Mouse (Mus musculus): ENCODE measurements around the gene Gm9945. TPM values are rescaled to one million over a fixed set of nuclear protein-coding genes. Genes with fewer than 3 reads are reported as not detected.

Gene Gm9945
- total and polyA plus RNA-seq, 3 experiments: not detected

DNA sequence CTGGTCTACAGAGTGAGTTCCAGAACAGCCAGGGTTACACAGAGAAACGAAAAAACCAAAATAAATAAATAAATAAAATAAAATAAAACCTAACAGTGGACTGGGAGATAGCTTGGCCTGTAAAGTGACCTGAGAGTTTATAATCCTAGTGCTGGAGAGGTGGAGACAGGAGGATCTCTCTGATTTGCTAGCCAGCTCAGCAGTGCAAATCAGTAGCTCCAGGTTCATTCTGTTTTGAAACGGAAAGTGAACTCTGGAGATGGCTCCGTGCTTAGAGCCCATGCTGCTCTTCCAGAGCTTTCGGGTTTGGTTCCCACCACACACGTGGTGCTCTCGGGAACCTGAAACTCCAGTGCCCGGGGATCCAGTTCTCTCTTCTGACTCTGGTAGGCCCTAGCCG, 32.0 kb upstream of the Gm9945 start:
- H3K27me3 ChIP-seq (ENCODE audit: control insufficient read depth, insufficient read depth, low read length): no peaks in the 10 kb centered on the region
- H3K36me3 ChIP-seq (ENCODE audit: control insufficient read depth, insufficient read depth, low read length): no peaks in the 10 kb centered on the region
- TF ChIP-seq CTCF (IDR thresholded peaks at IDR 0.05) (no peak), POLR2A (IDR thresholded peaks at IDR 0.05; ENCODE audit: insufficient read depth, low read depth, low read length) (no peak), EP300 (IDR thresholded peaks at IDR 0.05; ENCODE audit: insufficient read depth, low read depth, low read length) (no peak)
- 88% methylated on average over 8 of the region's 8 CpGs for WGBS
- no peak for DNase-seq
- H3K79me2 ChIP-seq (replicated peaks; ENCODE audit: control insufficient read depth, insufficient read depth, low read length): no peaks in the 10 kb centered on the region
- H3K4me3 ChIP-seq: no peak overlapping the region
- peaks cover 4% of the 10 kb centered on the region; the same call in 1 of the 2 replicates for H3K4me1 ChIP-seq (ENCODE audit: control insufficient read depth, insufficient read depth, low read length)
- no peak overlapping the region; the same call in 1 of the 2 replicates for H3K27ac ChIP-seq
- intact Hi-C loops (cut with DNase I): no loop called here
- H3K9ac ChIP-seq (ENCODE audit: low read depth, low read length): no peak overlapping the region

DNA sequence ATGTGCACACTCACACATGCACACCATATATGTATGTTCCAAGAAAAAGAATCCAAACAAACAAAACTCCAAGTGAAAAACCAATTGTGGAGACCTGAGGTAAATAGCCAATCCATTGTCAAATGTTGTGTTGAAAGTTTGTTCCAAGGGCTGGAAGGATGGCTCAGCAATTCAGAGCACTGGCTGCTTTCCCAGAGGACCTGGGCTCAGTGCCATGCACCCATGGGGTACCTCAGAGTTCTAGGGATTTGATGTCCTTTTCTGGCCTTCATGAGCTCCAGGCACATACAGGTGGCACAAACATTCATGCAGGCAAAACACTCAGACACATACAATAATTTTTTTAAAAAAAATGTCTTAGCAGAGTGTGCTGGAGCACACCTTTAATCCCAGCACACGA, 31.4 kb upstream of the Gm9945 start:
- intact Hi-C loops (cut with DNase I): no loop called here
- no peak overlapping the region; the same call in 1 of the 2 replicates for H3K27ac ChIP-seq

DNA sequence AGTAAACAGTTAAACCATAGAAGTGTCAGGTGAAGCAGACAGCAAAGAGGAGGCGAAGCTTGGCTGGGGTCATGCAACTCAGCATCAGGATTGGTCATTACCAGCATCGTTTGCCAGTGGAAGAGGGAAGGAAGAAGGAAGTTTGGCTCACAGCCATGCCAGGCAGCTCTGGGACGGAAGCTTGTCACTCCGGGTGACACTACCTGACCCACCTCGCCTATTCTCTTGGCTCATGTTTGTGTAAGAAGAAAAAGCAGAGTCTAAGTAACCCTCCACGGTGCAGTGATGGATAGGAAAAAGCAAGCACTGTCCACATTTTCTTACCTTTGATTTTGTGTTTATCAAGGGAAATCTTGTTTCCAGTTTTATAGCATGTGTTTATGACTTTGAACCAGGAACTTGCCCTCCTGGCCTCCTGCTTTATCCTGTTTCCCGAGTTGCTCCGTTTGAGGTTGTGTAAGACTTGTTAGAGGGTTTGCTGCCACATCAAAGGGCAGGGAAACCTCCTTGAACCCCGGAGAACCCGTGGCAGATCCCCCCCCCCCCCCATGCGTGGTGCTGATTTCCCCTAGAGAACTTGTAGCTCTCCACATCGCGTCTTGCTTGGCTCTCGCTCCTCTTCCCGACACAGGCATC, 29.8 kb upstream of the Gm9945 start:
- Histone ChIP-seq H3K36me3 (ENCODE audit: control insufficient read depth, insufficient read depth, low read length) (no peaks in the 10 kb centered on the region), H3K9ac (ENCODE audit: low read depth, low read length) (no peak overlapping the region), H3K27me3 (ENCODE audit: control insufficient read depth, insufficient read depth, low read length) (no peaks in the 10 kb centered on the region), H3K79me2 (replicated peaks; ENCODE audit: control insufficient read depth, insufficient read depth, low read length) (no peaks in the 10 kb centered on the region), H3K4me1 (ENCODE audit: control insufficient read depth, insufficient read depth, low read length) (peaks cover 4% of the 10 kb centered on the region; the same call in 1 of the 2 replicates), H3K27ac (no peak overlapping the region), H3K4me3 (no peak overlapping the region)
- WGBS: 18% methylated on average over 15 of the region's 15 CpGs
- DNase-seq: no peak
- intact Hi-C loops (cut with DNase I): no loop called here
- TF ChIP-seq POLR2A (IDR thresholded peaks at IDR 0.05; ENCODE audit: insufficient read depth, low read depth, low read length): no peak
- no peak for TF ChIP-seq EP300 (IDR thresholded peaks at IDR 0.05; ENCODE audit: insufficient read depth, low read depth, low read length)
- TF ChIP-seq CTCF (IDR thresholded peaks at IDR 0.05): no peak

More for the DNA sequence above, 31.4 kb upstream of the Gm9945 start:
- Histone ChIP-seq H3K36me3 (ENCODE audit: control insufficient read depth, insufficient read depth, low read length) (no peaks in the 10 kb centered on the region), H3K4me3 (no peak overlapping the region), H3K4me1 (ENCODE audit: control insufficient read depth, insufficient read depth, low read length) (peaks cover 4% of the 10 kb centered on the region; the same call in 1 of the 2 replicates), H3K27me3 (ENCODE audit: control insufficient read depth, insufficient read depth, low read length) (no peaks in the 10 kb centered on the region), H3K79me2 (replicated peaks; ENCODE audit: control insufficient read depth, insufficient read depth, low read length) (no peaks in the 10 kb centered on the region), H3K9ac (ENCODE audit: low read depth, low read length) (no peak overlapping the region)
- DNase-seq: peak; percentile 77 to 78
- no peak for TF ChIP-seq CTCF (IDR thresholded peaks at IDR 0.05)
- no peak for TF ChIP-seq POLR2A (IDR thresholded peaks at IDR 0.05; ENCODE audit: insufficient read depth, low read depth, low read length)
- TF ChIP-seq EP300 (IDR thresholded peaks at IDR 0.05; ENCODE audit: insufficient read depth, low read depth, low read length): no peak
- WGBS: 82% methylated on average over 1 of the region's 1 CpGs

DNA sequence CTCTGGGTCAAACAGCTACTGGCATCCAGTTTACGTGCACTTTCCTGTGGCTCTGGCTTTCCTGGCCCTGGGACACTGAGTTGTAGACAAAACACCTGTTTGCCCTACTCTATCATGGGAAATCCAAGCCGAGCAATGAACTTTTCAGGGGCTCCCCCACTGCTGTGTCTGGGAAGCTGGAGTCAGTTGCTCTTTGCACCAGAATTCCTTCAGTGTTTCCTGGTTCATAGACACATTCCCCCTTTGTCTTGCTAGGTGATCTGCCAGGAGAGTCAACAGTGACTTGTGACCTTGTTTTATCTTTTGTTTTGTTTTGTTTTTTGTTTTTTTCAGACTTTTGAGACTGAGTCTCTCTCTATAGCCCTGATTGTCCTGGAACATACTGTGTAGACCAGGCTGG, 28.6 kb upstream of the Gm9945 start:
- H3K36me3 ChIP-seq (ENCODE audit: control insufficient read depth, insufficient read depth, low read length): no peaks in the 10 kb centered on the region
- peaks cover 4% of the 10 kb centered on the region; the same call in 1 of the 2 replicates for H3K4me1 ChIP-seq (ENCODE audit: control insufficient read depth, insufficient read depth, low read length)
- no peak for TF ChIP-seq EP300 (IDR thresholded peaks at IDR 0.05; ENCODE audit: insufficient read depth, low read depth, low read length)
- no peak for TF ChIP-seq POLR2A (IDR thresholded peaks at IDR 0.05; ENCODE audit: insufficient read depth, low read depth, low read length)
- TF ChIP-seq CTCF (IDR thresholded peaks at IDR 0.05): no peak
- H3K9ac ChIP-seq (ENCODE audit: low read depth, low read length): no peak overlapping the region
- no peak overlapping the region for H3K4me3 ChIP-seq
- H3K79me2 ChIP-seq (replicated peaks; ENCODE audit: control insufficient read depth, insufficient read depth, low read length): no peaks in the 10 kb centered on the region
- H3K27me3 ChIP-seq (ENCODE audit: control insufficient read depth, insufficient read depth, low read length): no peaks in the 10 kb centered on the region
- intact Hi-C loops (cut with DNase I): no loop called here
- H3K27ac ChIP-seq: no peak overlapping the region
- WGBS: 59% methylated on average over 2 of the region's 2 CpGs
- DNase-seq: no peak

DNA sequence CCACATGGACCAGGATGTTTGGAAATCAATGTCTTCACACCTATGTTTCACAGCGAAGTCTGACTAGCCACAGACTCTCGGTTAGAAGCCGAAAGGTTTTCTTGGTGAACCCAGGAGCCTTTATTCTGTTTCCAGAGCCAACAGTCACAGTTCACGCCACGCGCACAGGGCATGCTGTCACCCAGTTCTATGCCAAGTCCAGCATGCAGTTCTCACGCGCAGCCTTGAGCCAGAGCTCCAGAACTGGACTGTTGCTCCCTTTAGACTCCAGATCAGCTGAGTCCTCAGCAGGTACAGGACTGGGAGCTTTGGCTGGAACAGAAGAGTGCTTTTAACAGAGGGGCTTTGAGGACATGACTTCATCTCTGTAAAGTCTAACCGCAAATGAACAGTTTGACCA, 27.6 kb upstream of the Gm9945 start:
- Histone ChIP-seq H3K4me3 (no peak overlapping the region), H3K27ac (no peak overlapping the region), H3K36me3 (ENCODE audit: control insufficient read depth, insufficient read depth, low read length) (no peaks in the 10 kb centered on the region), H3K79me2 (replicated peaks; ENCODE audit: control insufficient read depth, insufficient read depth, low read length) (no peaks in the 10 kb centered on the region), H3K27me3 (ENCODE audit: control insufficient read depth, insufficient read depth, low read length) (no peaks in the 10 kb centered on the region), H3K9ac (ENCODE audit: low read depth, low read length) (no peak overlapping the region), H3K4me1 (ENCODE audit: control insufficient read depth, insufficient read depth, low read length) (peaks cover 6% of the 10 kb centered on the region)
- intact Hi-C loops (cut with DNase I): no loop called here
- TF ChIP-seq CTCF (IDR thresholded peaks at IDR 0.05) (no peak), POLR2A (IDR thresholded peaks at IDR 0.05; ENCODE audit: insufficient read depth, low read depth, low read length) (no peak), EP300 (IDR thresholded peaks at IDR 0.05; ENCODE audit: insufficient read depth, low read depth, low read length) (no peak)
- peak in 1 of 2 experiments; percentile 30 for DNase-seq
- 91% methylated on average over 9 of the region's 9 CpGs for WGBS

DNA sequence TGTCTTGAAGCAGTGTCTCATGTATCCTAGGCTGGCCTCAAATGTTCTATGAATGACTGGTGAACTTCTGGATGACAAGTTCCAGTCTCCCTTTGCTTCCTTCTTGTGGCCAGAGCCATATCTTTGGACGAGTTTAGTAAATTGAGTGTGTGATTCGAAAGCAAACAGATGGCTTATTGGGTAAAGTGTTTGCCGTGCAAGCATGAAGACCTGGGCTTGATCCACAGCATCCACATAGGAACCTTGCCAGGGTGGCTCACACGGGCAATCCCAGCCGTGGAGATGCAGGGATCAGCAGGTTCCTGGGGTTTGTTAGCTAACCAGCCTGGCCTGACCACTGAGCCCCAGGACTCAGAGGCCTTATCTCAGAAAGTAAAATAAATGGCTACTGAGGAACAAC, 26.9 kb upstream of the Gm9945 start:
- Histone ChIP-seq H3K27ac (no peak overlapping the region), H3K4me3 (no peak overlapping the region), H3K4me1 (ENCODE audit: control insufficient read depth, insufficient read depth, low read length) (peaks cover 6% of the 10 kb centered on the region), H3K36me3 (ENCODE audit: control insufficient read depth, insufficient read depth, low read length) (no peaks in the 10 kb centered on the region), H3K27me3 (ENCODE audit: control insufficient read depth, insufficient read depth, low read length) (no peaks in the 10 kb centered on the region), H3K9ac (ENCODE audit: low read depth, low read length) (no peak overlapping the region), H3K79me2 (replicated peaks; ENCODE audit: control insufficient read depth, insufficient read depth, low read length) (no peaks in the 10 kb centered on the region)
- TF ChIP-seq EP300 (IDR thresholded peaks at IDR 0.05; ENCODE audit: insufficient read depth, low read depth, low read length) (no peak), CTCF (IDR thresholded peaks at IDR 0.05) (no peak), POLR2A (IDR thresholded peaks at IDR 0.05; ENCODE audit: insufficient read depth, low read depth, low read length) (no peak)
- intact Hi-C loops (cut with DNase I): no loop called here
- WGBS: 79% methylated on average over 5 of the region's 5 CpGs
- DNase-seq: no peak

Measured in heart, adult 2 months (tissue).